Mouse (Mus musculus) thymus, adult 2 months (tissue): ENCODE data around the gene Ak9. TPM values are rescaled to one million over a fixed set of nuclear protein-coding genes. Genes with fewer than 3 reads are reported as not detected.

Experiments used
- DNase-seq: peaks from one replicate; pipeline ENCODE4 v3.0.0; 2021
- H3K27ac ChIP-seq: fragments of 200-500 bp; 2 replicates; pipeline ENCODE4 v1.5.1; 2012; ENCODE audit warnings: low read length, control low read depth; ENCODE audit not compliant: control insufficient read depth, insufficient read depth
- H3K27me3 ChIP-seq: fragments of 200-500 bp; 2 replicates; pipeline ENCODE4 v1.6.1; 2012; ENCODE audit warnings: mild to moderate bottlenecking, low read length, moderate library complexity, mixed read lengths; ENCODE audit not compliant: control insufficient read depth, insufficient read depth
- H3K36me3 ChIP-seq: fragments of 200-500 bp; 2 replicates; pipeline ENCODE4 v1.6.1; 2012; ENCODE audit warnings: mild to moderate bottlenecking, low read length, moderate library complexity; ENCODE audit not compliant: control insufficient read depth, insufficient read depth
- H3K4me1 ChIP-seq: fragments of 200-500 bp; replicated peaks from 2 replicates; pipeline ENCODE4 v1.6.1; 2012; ENCODE audit warnings: low read length; ENCODE audit not compliant: control insufficient read depth, insufficient read depth
- H3K4me3 ChIP-seq: fragments of 200-500 bp; 2 replicates; pipeline ENCODE4 v1.5.1; 2012; ENCODE audit warnings: mild to moderate bottlenecking, low read length, control low read depth, moderate library complexity; ENCODE audit not compliant: control insufficient read depth, insufficient read depth
- CTCF ChIP-seq: fragments of 200-500 bp; IDR thresholded peaks from 2 replicates; pipeline ENCODE4 v1.5.1; 2012; ENCODE audit warnings: mild to moderate bottlenecking, control low read depth, low read length, moderate library complexity, borderline replicate concordance; ENCODE audit not compliant: control insufficient read depth, poor library complexity, insufficient read depth; ENCODE audit errors: extremely low read depth
- POLR2A ChIP-seq: fragments of 200-500 bp; IDR thresholded peaks from 2 replicates; pipeline ENCODE4 v1.6.1; 2012; ENCODE audit warnings: mild to moderate bottlenecking, low read length, control low read depth, moderate library complexity; ENCODE audit not compliant: control insufficient read depth, poor library complexity, insufficient read depth; ENCODE audit errors: extremely low read depth
- WGBS: fragments of 180-500 bp; shearing (Covaris S2); methylation state at CpG from one replicate; pipeline ENCODE4 v1.1.7; 2018; 5-methylcytosine and 5-hydroxymethylcytosine counted together
- polyA plus RNA-seq: library from polyadenylated mRNA; depleted of rRNA; stranded (reverse); fragments of >200 nt; gene quantifications from 2 replicates; pipeline ENCODE4 v1.2.3, GENCODE M21; 2012; rRNA removed

Gene Ak9
- polyA plus RNA-seq, 1 experiment, result 0.04 TPM

- no peak for DNase-seq
- 96% methylated on average over 33 of the region's 33 CpGs for WGBS
- Histone ChIP-seq H3K27me3 (no peaks in the 10 kb centered on the region), H3K4me1 (peaks cover 21% of the 10 kb centered on the region), H3K36me3 (peaks cover 65% of the 10 kb centered on the region), H3K4me3 (no peak overlapping the region), H3K27ac (no peak overlapping the region)
- TF ChIP-seq POLR2A (no peak), CTCF (no peak)
These were observed 177.4 kb downstream of the Ak9 start for GRCm38 (mm10) chr10:41480938-41481880.

- peaks cover 18% of the 10 kb centered on the region for H3K4me1 ChIP-seq
- DNase-seq, result no peak
- H3K27ac ChIP-seq, result no peak overlapping the region
- H3K4me3 ChIP-seq, result no peak overlapping the region
- TF ChIP-seq POLR2A (no peak), CTCF (no peak)
- 96% methylated on average over 7 of the region's 7 CpGs for WGBS
- peaks cover 77% of the 10 kb centered on the region for H3K36me3 ChIP-seq
- H3K27me3 ChIP-seq, result no peaks in the 10 kb centered on the region
These were observed 178.7 kb downstream of the Ak9 start for GRCm38 (mm10) chr10:41482446-41482845.

Other genes starting within 250 kb of the Ak9 start
- gene Gpr6, start 231.7 kb upstream of the Ak9 start, polyA plus RNA-seq, result 0.10 TPM in 1 of 2 replicates, not detected in the other
- 17.0 and 17.1 TPM in 2 replicates for gene Fig4, start 720 bp upstream of the Ak9 start, polyA plus RNA-seq
- gene Zbtb24, start 146.4 kb downstream of the Ak9 start, polyA plus RNA-seq, result 31.4 and 31.6 TPM in 2 replicates
- 232 and 249 TPM in 2 replicates for gene Mical1, start 172.3 kb downstream of the Ak9 start, polyA plus RNA-seq
- gene Smpd2, start 186.4 kb downstream of the Ak9 start, polyA plus RNA-seq, result 134 and 141 TPM in 2 replicates
- 0.15 and 0.20 TPM in 2 replicates for gene Ppil6, start 186.5 kb downstream of the Ak9 start, polyA plus RNA-seq
- 223 and 238 TPM in 2 replicates for gene Cd164, start 215.4 kb downstream of the Ak9 start, polyA plus RNA-seq